Mouse (Mus musculus): ENCODE results near the gene Ugt8a. TPM values are rescaled to one million over a fixed set of nuclear protein-coding genes. Genes with fewer than 3 reads are reported as not detected.

Gene Ugt8a
- polyA plus RNA-seq (2017; shearing (Covaris generic)): not detected

GRCm38 (mm10) chr3:125938092-125938755, at the start of gene Ugt8a:
Gene Ugt8a, minus strand, starts transcription at chr3:125938619.

Measured in activated CD4-positive, CD25-positive, alpha-beta regulatory T cell (primary cell).